Mouse (Mus musculus): ENCODE measurements around the gene Atp6v1g1.

GRCm38 (mm10) chr4:63528946-63529345, 15.6 kb upstream of the Atp6v1g1 start:
- TF ChIP-seq CHD2 (IDR thresholded peaks at IDR 0.05; ENCODE audit: low read depth, low read length) (no peak), HCFC1 (IDR thresholded peaks at IDR 0.05; ENCODE audit: borderline replicate concordance, insufficient read depth, low read length) (no peak), ZNF384 (IDR thresholded peaks at IDR 0.05; ENCODE audit: low read depth, low read length) (no peak), MAFK (IDR thresholded peaks at IDR 0.05; ENCODE audit: insufficient read depth, low read depth, low read length) (no peak)
